Mouse (Mus musculus): ENCODE results near the gene Ppp2r2c. TPM values are rescaled to one million over a fixed set of nuclear protein-coding genes. Genes with fewer than 3 reads are reported as not detected.

Gene Ppp2r2c
- polyA plus RNA-seq, 1 experiment from 2014 or later, result 0.03 TPM

DNA sequence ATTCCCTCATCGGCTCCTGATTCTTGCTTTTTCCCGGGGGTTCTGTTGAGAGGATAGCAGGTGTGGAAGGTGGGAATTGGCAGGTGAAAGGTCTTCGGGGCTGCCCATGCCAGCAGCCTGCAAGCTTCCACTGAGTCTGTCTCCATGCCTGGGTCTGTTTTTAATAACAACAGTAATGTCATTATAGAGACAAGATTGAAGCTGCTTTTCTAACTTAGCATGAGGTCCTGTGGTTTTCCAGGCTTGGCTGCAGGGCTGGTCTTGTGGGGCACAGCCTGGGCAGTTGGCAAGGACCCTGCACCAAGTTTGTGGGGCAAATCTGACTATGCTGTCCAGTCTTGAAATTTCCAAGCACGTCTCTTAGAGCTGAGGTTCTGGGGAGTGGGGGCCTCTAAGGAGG, 7.6 kb downstream of the Ppp2r2c start:
- no peak overlapping the region for H3K4me3 ChIP-seq (replicated peaks)
- no peaks in the 10 kb centered on the region for H3K36me3 ChIP-seq
- DNase-seq (no peak), ATAC-seq (ENCODE audit: low read depth) (no peak)
- no peaks in the 10 kb centered on the region for H3K9me3 ChIP-seq (replicated peaks)
- no peak overlapping the region for H3K4me2 ChIP-seq
- H3K27ac ChIP-seq, result no peak overlapping the region
- H3K27me3 ChIP-seq, result peaks cover 23% of the 10 kb centered on the region
- H3K4me1 ChIP-seq (replicated peaks), result no peaks in the 10 kb centered on the region
- H3K9ac ChIP-seq, result no peak overlapping the region
- WGBS (ENCODE audit: insufficient replicate concordance), result 56% methylated on average over 4 of the region's 4 CpGs

DNA sequence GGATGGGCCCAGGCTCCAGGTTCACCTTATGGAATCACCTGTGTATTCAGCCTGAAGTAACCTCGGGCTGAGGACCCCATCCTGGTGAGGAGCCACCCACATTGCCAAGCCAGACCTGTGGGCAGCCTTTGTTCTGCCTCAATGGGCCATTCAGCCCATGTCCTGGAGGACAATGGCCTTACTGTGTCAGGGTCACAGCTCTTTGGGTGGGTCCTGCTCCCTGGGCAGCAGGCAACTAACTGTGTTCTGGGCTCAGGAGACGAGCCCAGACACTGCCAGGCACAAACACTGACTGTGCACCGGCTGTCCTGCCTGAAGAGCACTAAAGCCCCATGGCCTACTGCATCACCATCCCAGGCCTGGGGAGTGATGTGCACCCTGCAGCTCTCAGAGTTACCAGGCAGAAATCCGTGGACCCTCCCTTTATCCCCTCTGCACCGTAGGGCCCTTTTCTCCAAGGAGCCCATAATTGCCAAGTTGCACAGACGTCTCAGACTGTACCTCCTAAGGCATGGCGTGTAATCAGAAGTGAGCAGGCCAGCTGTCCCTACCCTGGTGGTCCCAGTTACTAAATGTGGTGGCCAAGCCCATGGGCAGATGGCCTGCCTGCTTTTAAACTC, 8.6 kb downstream of the Ppp2r2c start:
- no peak for DNase-seq
- no peak for ATAC-seq (ENCODE audit: low read depth)
- H3K4me3 ChIP-seq (replicated peaks), result no peak overlapping the region
- WGBS (ENCODE audit: insufficient replicate concordance), result 48% methylated on average over 7 of the region's 7 CpGs
- H3K9me3 ChIP-seq (replicated peaks), result no peaks in the 10 kb centered on the region
- H3K4me1 ChIP-seq (replicated peaks), result no peaks in the 10 kb centered on the region
- H3K9ac ChIP-seq, result no peak overlapping the region
- no peaks in the 10 kb centered on the region for H3K36me3 ChIP-seq
- no peak overlapping the region for H3K4me2 ChIP-seq
- no peak overlapping the region for H3K27ac ChIP-seq
- peaks cover 14% of the 10 kb centered on the region for H3K27me3 ChIP-seq

GRCm38 (mm10) chr5:36877641-36878040, 9.3 kb downstream of the Ppp2r2c start:
- H3K36me3 ChIP-seq, result no peaks in the 10 kb centered on the region
- H3K4me2 ChIP-seq, result no peak overlapping the region
- no peak for ATAC-seq (ENCODE audit: low read depth)
- no peak overlapping the region for H3K9ac ChIP-seq
- H3K4me1 ChIP-seq (replicated peaks), result no peaks in the 10 kb centered on the region
- peaks cover 6% of the 10 kb centered on the region; the same call in 1 of the 2 replicates for H3K27me3 ChIP-seq
- H3K9me3 ChIP-seq (replicated peaks), result no peaks in the 10 kb centered on the region
- no peak overlapping the region for H3K4me3 ChIP-seq (replicated peaks)
- 60% methylated on average over 2 of the region's 2 CpGs for WGBS (ENCODE audit: insufficient replicate concordance)
- DNase-seq, result no peak
- H3K27ac ChIP-seq, result no peak overlapping the region

DNA sequence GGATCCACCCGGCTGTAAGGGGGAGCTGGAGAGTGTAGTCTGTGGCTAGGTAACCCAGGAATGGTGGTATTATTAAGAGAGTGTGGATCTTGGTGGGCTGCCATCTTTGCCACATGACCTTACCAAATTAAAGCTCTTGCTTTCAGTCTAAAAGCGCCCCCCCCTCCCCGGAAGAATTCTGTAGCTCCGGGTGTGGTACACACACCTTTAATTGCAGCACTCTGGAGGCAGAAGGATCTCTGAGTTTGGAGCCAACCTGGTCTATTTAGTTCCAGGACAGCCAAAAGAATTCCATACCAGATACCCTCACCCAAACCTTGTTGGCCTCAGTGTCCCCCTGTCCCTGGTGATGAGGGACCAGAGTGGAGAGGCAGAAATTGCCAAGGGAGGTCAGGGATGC, 10.5 kb downstream of the Ppp2r2c start:
- no peak overlapping the region for H3K27ac ChIP-seq
- DNase-seq (no peak), ATAC-seq (ENCODE audit: low read depth) (no peak)
- WGBS (ENCODE audit: insufficient replicate concordance), result 72% methylated on average over 4 of the region's 4 CpGs
- H3K9ac ChIP-seq, result no peak overlapping the region
- no peak overlapping the region for H3K4me2 ChIP-seq
- 0 out of 2 replicates have a peak, but pooled peaks cover 4% of the 10 kb centered on the region for H3K27me3 ChIP-seq
- no peaks in the 10 kb centered on the region for H3K36me3 ChIP-seq
- H3K9me3 ChIP-seq (replicated peaks), result no peaks in the 10 kb centered on the region
- no peaks in the 10 kb centered on the region for H3K4me1 ChIP-seq (replicated peaks)
- no peak overlapping the region for H3K4me3 ChIP-seq (replicated peaks)

GRCm38 (mm10) chr5:36880622-36881021, 12.3 kb downstream of the Ppp2r2c start:
- DNase-seq, result no peak
- H3K4me1 ChIP-seq (replicated peaks), result no peaks in the 10 kb centered on the region
- no peaks in the 10 kb centered on the region for H3K9me3 ChIP-seq (replicated peaks)
- H3K4me2 ChIP-seq, result no peak overlapping the region
- no peak overlapping the region for H3K9ac ChIP-seq
- WGBS (ENCODE audit: insufficient replicate concordance), result 65% methylated on average over 5 of the region's 5 CpGs
- ATAC-seq (ENCODE audit: low read depth), result no peak
- no peak overlapping the region for H3K27ac ChIP-seq
- H3K27me3 ChIP-seq, result no peaks in the 10 kb centered on the region
- H3K36me3 ChIP-seq, result no peaks in the 10 kb centered on the region
- H3K4me3 ChIP-seq (replicated peaks), result no peak overlapping the region

GRCm38 (mm10) chr5:36883516-36883915, 15.2 kb downstream of the Ppp2r2c start:
- H3K9ac ChIP-seq, result no peak overlapping the region
- 65% methylated on average over 12 of the region's 12 CpGs for WGBS (ENCODE audit: insufficient replicate concordance)
- H3K4me2 ChIP-seq, result no peak overlapping the region
- DNase-seq, result no peak
- no peak overlapping the region for H3K4me3 ChIP-seq (replicated peaks)
- no peaks in the 10 kb centered on the region for H3K27me3 ChIP-seq
- ATAC-seq (ENCODE audit: low read depth), result no peak
- H3K4me1 ChIP-seq (replicated peaks), result no peaks in the 10 kb centered on the region
- H3K36me3 ChIP-seq, result no peaks in the 10 kb centered on the region
- H3K27ac ChIP-seq, result no peak overlapping the region
- H3K9me3 ChIP-seq (replicated peaks), result no peaks in the 10 kb centered on the region

DNA sequence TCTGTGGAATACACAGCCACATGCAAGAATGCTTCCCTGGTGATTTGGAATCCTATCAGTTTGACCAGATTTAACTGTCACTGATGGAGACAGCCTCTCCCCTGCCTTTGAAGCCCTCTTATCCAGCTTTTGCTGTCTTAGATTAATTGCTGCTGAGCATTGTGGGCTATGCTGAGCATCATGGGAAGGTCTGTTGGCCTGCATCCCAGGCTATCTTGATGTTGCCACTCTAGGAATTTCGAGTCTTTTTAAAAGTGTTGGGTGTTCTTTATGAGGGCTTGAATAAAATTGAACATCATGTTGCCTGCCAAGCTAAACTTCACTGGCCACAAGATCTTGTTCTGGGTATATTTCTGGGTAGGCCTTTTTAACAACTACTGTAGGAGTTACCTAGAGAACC, 16.8 kb downstream of the Ppp2r2c start:
- Histone ChIP-seq H3K27ac (no peak overlapping the region), H3K36me3 (no peaks in the 10 kb centered on the region), H3K9ac (no peak overlapping the region), H3K4me1 (replicated peaks) (no peaks in the 10 kb centered on the region), H3K27me3 (no peaks in the 10 kb centered on the region), H3K9me3 (replicated peaks) (no peaks in the 10 kb centered on the region), H3K4me3 (replicated peaks) (no peak overlapping the region), H3K4me2 (no peak overlapping the region)
- DNase-seq (no peak), ATAC-seq (ENCODE audit: low read depth) (no peak)
- WGBS (ENCODE audit: insufficient replicate concordance), result 28% methylated on average over 1 of the region's 1 CpGs

DNA sequence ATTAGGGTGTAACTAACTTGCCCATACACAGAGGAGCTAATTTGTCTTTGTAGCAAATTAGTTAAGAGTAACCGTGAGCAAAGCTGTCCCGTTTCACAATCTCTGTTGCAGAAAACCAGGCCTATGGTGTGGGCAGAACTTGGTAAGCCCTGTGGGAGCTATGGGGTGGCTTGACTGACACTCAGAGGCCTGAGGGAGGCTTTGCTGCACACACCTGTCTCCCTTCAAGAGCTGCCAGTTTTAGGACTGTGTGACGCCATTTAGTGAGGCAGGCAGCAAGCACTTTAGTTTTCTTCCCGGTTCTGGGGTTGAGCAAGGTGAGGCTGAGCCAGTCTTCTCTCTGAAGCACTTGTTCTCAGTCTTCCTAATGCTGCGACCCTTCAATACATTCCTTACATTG, 17.3 kb downstream of the Ppp2r2c start:
- no peaks in the 10 kb centered on the region for H3K27me3 ChIP-seq
- 62% methylated on average over 5 of the region's 5 CpGs for WGBS (ENCODE audit: insufficient replicate concordance)
- H3K4me2 ChIP-seq, result no peak overlapping the region
- H3K4me1 ChIP-seq (replicated peaks), result no peaks in the 10 kb centered on the region
- no peak overlapping the region for H3K9ac ChIP-seq
- no peaks in the 10 kb centered on the region for H3K36me3 ChIP-seq
- H3K9me3 ChIP-seq (replicated peaks), result no peaks in the 10 kb centered on the region
- H3K27ac ChIP-seq, result no peak overlapping the region
- DNase-seq, result no peak
- H3K4me3 ChIP-seq (replicated peaks), result no peak overlapping the region
- no peak for ATAC-seq (ENCODE audit: low read depth)

DNA sequence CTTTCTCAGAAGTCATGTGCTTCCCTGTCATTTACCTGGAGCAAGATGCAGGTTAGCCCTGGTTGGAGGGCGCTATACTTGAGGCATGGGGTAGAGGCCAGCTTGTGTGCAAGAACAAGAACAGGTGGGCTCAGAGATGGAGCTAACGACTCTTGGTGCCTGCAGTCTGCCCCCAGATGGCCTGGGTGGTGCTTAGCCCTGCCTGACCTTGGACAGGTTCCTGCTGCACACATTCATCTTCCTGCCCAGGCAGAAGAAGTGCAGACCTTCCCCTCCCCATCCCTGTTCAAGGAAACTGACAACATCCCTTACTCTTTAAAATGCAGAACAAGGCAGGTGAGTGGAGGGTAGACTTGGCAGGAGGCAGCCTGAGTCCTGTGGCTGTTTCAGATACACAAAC, 18.0 kb downstream of the Ppp2r2c start:
- H3K9ac ChIP-seq, result no peak overlapping the region
- H3K9me3 ChIP-seq (replicated peaks), result no peaks in the 10 kb centered on the region
- ATAC-seq (ENCODE audit: low read depth) (no peak), DNase-seq (no peak)
- no peak overlapping the region for H3K4me3 ChIP-seq (replicated peaks)
- WGBS (ENCODE audit: insufficient replicate concordance), result 42% methylated on average over 2 of the region's 2 CpGs
- H3K27ac ChIP-seq, result no peak overlapping the region
- no peaks in the 10 kb centered on the region for H3K36me3 ChIP-seq
- H3K4me2 ChIP-seq, result no peak overlapping the region
- H3K27me3 ChIP-seq, result no peaks in the 10 kb centered on the region
- no peaks in the 10 kb centered on the region for H3K4me1 ChIP-seq (replicated peaks)

GRCm38 (mm10) chr5:36886852-36887283, 18.6 kb downstream of the Ppp2r2c start:
- Histone ChIP-seq H3K27me3 (no peaks in the 10 kb centered on the region), H3K36me3 (no peaks in the 10 kb centered on the region), H3K9ac (no peak overlapping the region), H3K9me3 (replicated peaks) (no peaks in the 10 kb centered on the region), H3K27ac (no peak overlapping the region), H3K4me2 (no peak overlapping the region), H3K4me1 (replicated peaks) (no peaks in the 10 kb centered on the region), H3K4me3 (replicated peaks) (no peak overlapping the region)
- ATAC-seq (ENCODE audit: low read depth) (no peak), DNase-seq (no peak)
- 64% methylated on average over 7 of the region's 7 CpGs for WGBS (ENCODE audit: insufficient replicate concordance)

- Histone ChIP-seq H3K27ac (no peak overlapping the region), H3K36me3 (no peaks in the 10 kb centered on the region), H3K4me3 (replicated peaks) (no peak overlapping the region), H3K4me1 (replicated peaks) (no peaks in the 10 kb centered on the region), H3K27me3 (no peaks in the 10 kb centered on the region), H3K9me3 (replicated peaks) (no peaks in the 10 kb centered on the region), H3K4me2 (no peak overlapping the region), H3K9ac (no peak overlapping the region)
- DNase-seq (no peak), ATAC-seq (ENCODE audit: low read depth) (no peak)
- 33% methylated on average over 9 of the region's 9 CpGs for WGBS (ENCODE audit: insufficient replicate concordance)
Observed at GRCm38 (mm10) chr5:36887299-36887988, 19.1 kb downstream of the Ppp2r2c start.

GRCm38 (mm10) chr5:36888501-36888900, 20.2 kb downstream of the Ppp2r2c start:
- no peaks in the 10 kb centered on the region for H3K4me1 ChIP-seq (replicated peaks)
- H3K27ac ChIP-seq, result no peak overlapping the region
- H3K27me3 ChIP-seq, result no peaks in the 10 kb centered on the region
- no peak overlapping the region for H3K4me3 ChIP-seq (replicated peaks)
- H3K9ac ChIP-seq, result no peak overlapping the region
- ATAC-seq (ENCODE audit: low read depth) (no peak), DNase-seq (no peak)
- no peak overlapping the region for H3K4me2 ChIP-seq
- WGBS (ENCODE audit: insufficient replicate concordance), result 66% methylated on average over 8 of the region's 8 CpGs
- H3K9me3 ChIP-seq (replicated peaks), result no peaks in the 10 kb centered on the region
- H3K36me3 ChIP-seq, result no peaks in the 10 kb centered on the region
